Mouse (Mus musculus) left cerebral cortex, postnatal 14 days (tissue): Measurements from ENCODE around the gene Klhl20. TPM values are rescaled to one million over a fixed set of nuclear protein-coding genes. Genes with fewer than 3 reads are reported as not detected.
A peak's percentile ranks its signal among the peaks of the same experiment; 100 is the strongest.
"Not testable (repeated sequence)": the region's sequence is repeated elsewhere in the genome, so short reads cannot be mapped to it uniquely, and the experiment has no call there.

Experiments used
- DNase-seq, 2 experiments: peaks; one replicate each; pipeline ENCODE4 v3.0.0; 2021 to 2022; ENCODE audit warnings: low spot score in 2 of 2, mixed read lengths in 1 of 2
- intact Hi-C: fragments of 180-260 bp; cut with DNase I; formaldehyde crosslinking; loops from one replicate; pipeline ENCODE4 v1.15.1; 2025
- long read RNA-seq, 2 experiments: library from polyadenylated mRNA; stranded (forward); transcript quantifications; one replicate each; pipeline ENCODE4 v2.0.0; 2021
- total RNA-seq, 2 experiments: library from RNA; stranded (reverse); gene quantifications; 2 replicates each; pipeline ENCODE4 v1.2.3; 2021

Klhl20 gene
- 10 to 100 TPM; 17.6 to 18.1 TPM for total RNA-seq
- long read RNA-seq, experiment 1, full-length matches to known transcripts, result 9 of 10 reads
- long read RNA-seq, experiment 1, partial matches to known transcripts, result 0 of 10 reads
- long read RNA-seq, experiment 1, other reads (novel, unspliced or antisense), result 1 of 10 reads
- long read RNA-seq, experiment 2, full-length matches to known transcripts, result 10 of 11 reads
- long read RNA-seq, experiment 2, partial matches to known transcripts, result 0 of 11 reads
- long read RNA-seq, experiment 2, other reads (novel, unspliced or antisense), result 1 of 11 reads

DNA sequence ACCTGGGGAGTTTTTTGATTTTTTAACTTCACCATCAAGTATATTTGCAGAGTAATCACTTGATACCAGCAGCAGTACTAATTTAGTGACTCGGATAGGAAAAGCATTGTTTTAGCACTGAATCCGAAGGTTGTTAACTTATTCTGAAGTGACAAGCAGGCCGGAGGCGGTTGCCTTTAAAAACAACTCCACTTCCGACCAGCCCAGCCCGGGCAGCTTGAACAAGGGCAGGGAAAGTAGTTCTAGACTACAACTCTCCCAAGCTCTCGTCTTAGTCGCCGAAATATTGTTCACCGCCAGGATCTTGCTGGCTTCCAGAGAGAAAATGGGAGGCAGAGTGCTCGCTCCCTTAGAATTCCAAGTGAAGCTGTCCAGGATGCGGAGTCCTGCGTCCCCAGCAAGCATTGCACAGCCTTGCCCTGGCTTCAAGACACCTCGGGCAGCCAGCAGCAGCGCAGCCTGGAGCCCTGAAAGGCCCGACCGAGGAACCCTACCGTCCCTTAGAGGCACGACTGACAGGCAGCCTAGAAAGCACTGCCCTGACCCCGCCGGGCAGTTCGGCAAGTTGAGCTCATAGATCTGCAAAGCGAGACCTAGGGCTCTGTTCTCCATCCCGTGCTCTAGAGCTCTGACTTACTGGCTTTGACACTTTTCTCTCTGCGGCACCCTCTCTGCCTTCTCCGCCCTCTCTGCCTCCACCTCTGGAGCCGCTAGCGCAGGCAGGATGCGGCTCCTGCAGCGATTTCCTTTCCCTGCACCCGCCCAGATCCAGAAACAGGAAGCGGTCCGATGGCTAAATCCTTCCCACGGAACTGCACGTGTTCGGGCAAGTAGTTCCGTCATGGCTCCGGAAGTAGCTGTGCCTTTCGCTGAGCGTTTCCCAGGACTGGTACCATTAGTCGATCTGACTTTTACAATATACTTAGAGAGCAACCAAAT is at the start of gene Klhl20:
Gene Klhl20 (minus strand): TSS at position 786 of the 939 bp plus-strand sequence.
- DNase-seq, result peak; percentile 96 to 97
- intact Hi-C loops, result no loop called here

DNA sequence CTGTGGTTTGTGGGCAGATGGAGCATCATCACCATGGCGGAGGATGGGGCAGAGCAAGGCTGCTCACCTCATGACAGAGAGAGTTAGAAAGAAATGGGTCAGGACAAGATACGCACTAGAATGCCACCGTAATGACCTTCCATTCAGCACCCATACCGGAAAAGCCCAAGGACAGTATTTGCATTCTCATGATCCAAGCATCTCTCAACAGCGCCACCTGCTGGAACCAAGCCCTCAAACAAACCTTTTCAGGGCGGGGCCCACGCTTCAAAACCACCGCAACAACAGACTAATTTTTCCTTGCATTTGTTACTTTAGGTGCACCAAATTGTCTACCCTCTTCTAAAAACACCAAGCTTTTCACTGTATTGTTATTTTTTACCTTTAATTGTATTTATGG is 49.4 kb upstream of the Klhl20 start:
- DNase-seq, result peak; percentile 36 to 37
- intact Hi-C loops, result no loop called here

DNA sequence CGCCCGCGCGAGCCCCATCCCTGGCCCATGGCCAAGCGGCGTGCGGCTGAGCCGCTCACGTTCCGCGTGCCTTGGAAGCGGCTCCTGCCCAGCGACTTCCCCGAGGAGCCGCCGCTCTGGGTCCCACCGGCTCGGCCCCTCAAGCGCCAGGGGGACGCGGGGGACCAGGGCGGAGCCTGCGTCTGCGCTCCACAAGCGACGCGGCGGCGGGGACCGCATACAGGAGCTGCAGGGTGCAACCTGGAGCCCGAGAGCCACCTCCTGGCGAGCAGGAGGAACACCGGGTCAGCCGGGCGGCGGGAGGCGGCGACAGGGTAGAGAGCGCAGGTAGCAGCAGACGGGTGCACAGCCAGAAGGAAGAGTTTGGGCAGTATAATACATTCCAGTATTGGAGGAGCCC is 39.3 kb upstream of the Klhl20 start:
- peak; percentile 67 to 73 for DNase-seq
- intact Hi-C loops, result no loop called here

DNA sequence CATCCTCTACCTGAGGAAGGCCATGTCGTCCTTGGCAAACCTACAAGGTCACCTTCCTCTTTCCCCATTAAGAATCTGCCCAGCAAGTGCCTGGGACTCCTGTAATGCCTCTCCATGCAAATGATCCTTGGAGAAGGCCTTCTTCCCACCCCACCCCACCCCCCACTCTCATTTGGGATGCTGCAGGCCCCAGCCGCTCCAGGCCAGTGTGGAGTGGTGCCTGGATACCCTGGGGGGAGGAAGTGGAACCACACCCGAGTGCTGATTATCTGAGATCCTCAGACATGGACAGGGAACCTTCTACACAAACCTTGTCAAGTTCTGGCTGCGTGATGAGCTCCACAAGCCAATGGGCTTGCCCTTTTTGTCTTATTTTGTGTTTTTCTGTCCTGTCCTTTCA is 29.0 kb upstream of the Klhl20 start:
- intact Hi-C loops, result no loop called here
- no peak for DNase-seq

DNA sequence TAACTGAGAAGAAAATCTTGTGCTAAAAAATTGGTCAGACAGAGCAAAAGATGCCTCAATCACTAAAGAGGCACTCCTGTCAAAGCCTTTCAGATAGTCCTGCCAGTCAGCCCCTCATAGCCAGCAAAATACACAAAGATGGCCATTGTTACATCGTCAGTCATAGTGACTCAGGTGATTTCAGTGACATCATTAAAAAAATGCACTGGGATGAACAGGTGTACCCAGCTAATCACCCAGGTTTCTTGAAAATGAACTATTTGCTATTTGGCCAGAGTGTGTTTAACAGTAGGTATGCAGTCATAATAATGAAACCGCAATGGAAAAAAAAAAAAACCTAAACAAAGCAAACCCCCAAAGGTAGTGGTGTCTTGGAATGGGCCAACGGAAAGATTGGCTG is 27.9 kb upstream of the Klhl20 start, which contains the start of gene Tex50:
Gene Tex50 (minus strand): TSS at position 101 of the 400 bp plus-strand sequence.
- intact Hi-C loops, result no loop called here
- DNase-seq, result no peak

DNA sequence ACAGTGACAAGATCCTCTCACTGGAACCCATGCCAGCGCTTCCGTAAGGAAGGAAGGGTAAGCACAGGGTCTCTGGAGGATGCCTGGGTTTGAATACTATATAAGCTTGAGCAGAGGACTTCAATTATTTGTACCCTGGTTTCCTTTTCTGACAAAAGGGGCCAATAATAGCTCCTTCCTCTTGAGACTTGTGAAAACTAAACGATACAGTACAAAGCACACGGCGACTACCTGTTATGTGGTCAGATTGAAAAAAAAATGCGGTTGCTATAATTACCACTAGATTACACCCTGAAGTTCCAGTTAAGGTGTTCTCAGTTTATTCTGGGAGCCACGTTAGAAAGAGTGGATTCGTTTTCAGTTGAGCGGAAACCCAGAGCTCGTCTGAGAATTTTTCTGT is 25.2 kb upstream of the Klhl20 start:
- intact Hi-C loops, result no loop called here
- DNase-seq, result no peak

DNA sequence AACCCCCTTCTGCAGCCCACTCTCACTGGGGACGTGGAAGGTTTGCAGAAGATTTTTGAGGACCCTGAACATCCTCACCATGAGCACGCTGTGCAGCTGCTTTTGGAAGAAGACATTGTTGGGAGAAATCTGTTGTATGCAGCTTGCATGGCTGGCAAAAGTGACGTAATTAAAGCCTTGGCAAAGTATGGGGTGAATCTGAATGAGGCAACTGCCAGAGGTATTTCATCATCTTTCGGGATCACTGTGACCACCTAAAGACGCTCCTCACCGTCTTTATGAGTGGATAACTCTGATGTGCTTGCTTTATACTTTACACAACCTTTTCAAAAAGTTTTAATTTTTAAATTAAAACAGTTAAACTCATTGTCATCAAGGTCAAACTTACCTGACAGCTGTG is 19.8 kb upstream of the Klhl20 start:
- no peak for DNase-seq
- intact Hi-C loops, result no loop called here

DNA sequence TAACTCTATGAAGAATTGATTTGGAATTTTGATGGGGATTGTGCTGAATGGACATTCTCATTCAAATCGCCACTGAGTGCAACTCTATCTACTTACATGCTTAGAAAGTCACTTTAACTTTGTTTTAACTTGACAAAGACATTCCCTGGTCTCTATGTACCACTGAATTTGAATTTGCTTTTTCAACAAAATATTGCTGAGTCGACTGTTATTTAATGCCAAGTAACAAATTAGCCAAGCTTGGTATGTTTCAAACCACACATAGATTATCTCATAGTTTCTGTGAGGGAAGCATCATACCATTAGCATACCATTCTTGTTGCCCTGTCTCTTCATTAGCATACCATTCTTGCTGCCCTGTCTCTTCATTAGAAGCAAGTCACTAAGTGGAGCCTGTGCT is 16.6 kb upstream of the Klhl20 start:
- intact Hi-C loops, result no loop called here
- DNase-seq, result no peak

DNA sequence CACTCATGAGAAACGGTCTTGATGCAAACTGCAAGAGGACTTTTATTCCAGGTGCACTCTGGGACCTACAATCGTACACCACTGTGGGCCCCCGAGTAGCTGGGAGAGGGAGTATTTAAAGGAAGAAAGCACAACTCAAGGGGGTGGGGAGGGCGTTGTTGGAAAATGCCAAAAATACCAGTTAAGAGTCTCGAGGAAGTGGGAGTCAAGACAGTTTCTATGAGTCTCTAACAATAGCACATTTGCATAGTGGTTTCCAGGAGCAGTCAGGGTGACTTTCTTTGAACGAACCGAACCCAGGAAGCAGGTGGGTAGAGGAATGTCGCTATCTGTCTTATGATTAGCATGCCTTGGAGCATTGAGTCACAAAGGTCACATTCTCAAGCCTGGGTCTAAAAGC is 14.3 kb upstream of the Klhl20 start:
- DNase-seq, result peak; percentile 6 to 13

DNA sequence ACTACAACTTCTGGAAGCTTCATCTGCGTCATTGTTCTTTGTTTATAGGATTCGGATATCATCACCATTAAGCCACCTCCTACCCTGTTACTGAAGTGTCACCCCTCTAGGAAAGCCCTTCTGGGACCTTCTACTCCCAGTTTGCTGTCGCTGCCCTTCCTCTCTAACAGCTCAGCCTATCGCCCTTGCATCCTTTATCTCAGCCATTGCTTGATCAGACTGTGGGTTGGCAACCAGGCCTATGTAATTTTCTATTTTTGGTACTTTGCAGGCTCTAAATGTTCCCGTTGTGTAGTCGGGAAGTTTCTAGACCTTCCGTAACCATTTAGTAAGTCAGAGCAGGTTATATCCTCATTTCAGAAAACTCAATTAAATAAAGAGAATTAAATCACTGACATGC is 11.9 kb upstream of the Klhl20 start:
- intact Hi-C loops, result no loop called here
- DNase-seq, result peak; percentile 6 to 62

More for the DNA sequence above, 14.3 kb upstream of the Klhl20 start:
- intact Hi-C loops, result not testable (repeated sequence)

DNA sequence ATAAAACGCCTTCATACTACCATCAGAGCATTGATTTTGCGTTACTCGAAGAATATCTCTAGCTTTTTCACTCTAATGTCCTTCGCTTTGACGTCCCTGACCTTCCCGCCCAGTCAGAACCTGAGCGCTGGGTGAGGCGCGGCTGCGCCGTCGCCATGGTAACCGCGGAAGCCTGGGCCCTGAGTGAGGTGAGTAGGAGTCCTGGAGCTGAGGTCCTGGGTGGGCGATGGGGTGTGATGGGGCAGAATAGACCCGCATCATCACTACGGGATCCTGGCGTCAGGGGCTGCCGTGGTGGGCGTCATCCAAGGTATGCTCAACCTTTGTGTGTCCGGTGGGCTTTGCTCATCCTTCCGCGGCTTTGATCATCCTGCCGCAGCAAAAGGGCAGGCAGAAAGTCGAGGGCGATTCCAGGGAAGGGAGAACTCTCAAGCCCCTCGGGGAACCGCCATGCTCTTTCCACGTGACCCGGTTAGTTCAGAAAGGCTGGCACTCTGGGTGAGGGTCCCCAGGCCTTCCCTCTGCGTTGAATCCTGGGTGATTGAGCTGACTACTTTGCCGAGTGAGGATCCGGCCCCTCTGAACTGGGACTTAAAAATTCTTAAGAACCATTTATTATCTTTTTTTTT is 11.3 kb upstream of the Klhl20 start, which contains the start of gene Ankrd45:
Gene Ankrd45 (plus strand): TSS at position 161 of the 629 bp plus-strand sequence.
- peak; percentile 34 to 62 for DNase-seq
- intact Hi-C loops, result no loop called here

DNA sequence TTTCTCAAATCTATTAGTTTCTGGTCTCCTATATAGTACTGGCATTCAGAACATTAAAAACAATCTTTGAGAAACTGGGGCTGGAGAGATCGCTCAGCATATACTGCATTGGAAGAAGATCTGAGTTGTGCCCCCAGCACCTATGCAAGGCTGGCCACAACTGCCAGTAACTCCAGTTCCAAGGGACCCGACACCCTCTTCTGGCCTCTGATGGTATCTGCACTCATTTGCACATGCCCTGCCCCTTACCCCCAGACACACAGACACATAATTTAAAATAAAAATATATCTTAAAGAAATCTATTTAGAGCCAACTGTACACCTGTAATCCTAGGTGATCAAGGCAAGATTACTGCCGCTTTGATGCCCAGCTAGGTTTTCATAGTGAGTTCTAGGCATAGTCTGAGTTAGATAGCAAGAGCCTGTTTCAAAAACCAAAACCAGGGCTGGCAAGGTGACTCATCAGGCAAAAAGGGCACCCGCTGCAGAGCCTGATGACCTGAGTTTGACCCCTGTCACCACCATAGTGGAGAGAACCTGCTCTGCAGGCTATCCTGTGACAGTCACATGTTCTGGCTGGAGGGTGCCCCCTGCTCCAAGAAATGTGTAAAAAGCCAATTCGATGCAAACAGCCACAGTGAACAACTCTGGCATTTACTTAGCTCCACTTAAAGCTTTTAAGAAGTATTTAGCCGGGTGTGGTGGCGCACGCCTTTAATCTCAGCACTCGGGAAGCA is 8.9 kb upstream of the Klhl20 start:
- intact Hi-C loops, result no loop called here
- DNase-seq, result no peak

DNA sequence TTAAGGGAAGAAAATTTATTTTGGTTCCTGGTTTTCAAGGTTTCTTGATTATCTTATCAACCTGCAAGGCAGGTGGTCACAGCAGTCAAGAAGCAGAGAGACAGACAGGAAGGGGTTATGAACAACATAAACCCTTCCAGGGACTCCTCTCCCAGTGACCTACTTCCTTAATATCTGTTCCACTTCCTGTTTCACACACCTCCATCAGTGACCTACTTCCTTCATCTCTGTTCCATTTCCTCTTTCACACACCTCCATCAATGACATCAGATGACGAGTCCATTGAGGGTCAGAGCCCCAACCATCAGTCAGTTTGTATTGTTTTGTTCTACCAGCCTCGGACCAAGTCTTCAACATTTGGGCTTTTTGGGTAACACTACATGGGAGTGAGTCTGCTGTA is 8.2 kb upstream of the Klhl20 start:
- intact Hi-C loops, result no loop called here
- no peak for DNase-seq

DNA sequence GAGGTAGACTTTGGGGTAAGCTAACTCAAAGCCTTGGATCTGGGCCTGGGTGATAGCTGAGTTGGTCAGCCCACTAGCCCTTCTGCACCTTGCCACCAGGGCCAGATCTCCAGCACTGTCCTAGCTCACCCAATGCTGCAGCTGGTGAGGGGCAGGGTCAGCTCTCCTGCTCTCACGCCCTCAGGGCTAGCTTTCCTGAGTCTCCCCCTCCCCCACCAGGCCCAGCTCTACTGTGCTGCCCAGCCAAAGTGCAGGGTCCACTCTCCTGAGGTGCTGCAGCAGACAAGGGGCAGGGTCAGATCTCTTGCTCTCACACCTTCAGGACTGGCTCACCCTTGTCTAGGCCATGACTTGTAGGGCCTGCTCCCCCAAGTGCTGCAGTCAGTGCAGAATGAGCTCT is 4.8 kb downstream of the Klhl20 start:
- intact Hi-C loops, result no loop called here

DNA sequence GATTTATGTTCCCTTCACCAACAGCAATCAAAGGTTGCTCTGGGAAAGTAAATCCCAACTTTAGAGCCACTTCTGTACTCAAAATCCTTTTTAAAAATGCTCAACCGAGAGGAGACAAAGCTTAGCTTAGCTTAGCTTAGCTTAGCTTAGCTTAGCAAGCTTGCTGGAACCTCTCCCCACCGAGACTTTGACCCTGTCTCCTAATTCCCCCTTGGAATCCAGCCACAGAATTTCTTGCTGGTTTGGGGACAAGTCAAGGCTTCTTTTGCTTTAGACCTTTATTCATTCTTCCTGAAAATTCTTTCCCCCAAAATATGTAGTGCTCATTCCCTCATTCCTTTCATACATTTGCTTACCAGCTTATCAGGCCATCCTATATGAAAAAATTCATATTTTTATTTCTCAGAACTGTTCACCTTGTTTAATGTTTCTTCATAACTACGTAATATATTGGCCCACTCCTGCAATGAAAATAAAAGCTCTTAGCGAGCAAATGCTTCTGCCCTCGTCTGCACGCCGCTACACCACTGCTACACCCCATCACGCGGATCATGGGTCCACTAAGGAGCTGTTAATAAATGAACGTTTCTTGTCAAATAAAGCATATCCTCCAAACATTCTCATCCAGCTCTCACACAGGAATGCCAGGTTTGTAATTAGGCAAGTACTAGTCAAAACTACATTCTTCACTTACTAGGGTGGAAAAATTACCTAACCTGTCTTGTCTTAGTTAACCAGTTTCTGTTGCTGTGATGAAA is 8.5 kb downstream of the Klhl20 start:
- DNase-seq, result no peak
- intact Hi-C loops, result no loop called here

More for the DNA sequence above, 4.8 kb downstream of the Klhl20 start:
- DNase-seq, result no peak

DNA sequence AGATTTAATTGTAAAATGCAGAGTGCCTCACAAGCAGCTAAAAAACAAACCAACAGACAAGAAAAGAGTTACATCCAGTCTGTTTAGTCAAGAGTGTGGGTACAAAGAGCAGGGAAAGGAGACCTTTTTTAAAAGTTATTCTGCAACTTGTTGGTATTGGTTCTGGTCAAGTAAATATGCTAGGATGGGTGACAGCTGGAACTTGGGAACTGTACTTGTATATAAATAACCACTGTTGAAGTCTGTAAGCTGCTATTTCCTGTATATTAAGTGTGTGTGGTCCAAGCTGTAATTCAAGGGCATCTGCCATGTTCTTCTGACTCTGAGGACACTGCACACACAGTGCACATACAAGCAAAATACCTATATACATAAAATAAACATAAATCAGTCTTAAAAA is 16.7 kb downstream of the Klhl20 start:
- DNase-seq, result no peak
- intact Hi-C loops, result no loop called here

DNA sequence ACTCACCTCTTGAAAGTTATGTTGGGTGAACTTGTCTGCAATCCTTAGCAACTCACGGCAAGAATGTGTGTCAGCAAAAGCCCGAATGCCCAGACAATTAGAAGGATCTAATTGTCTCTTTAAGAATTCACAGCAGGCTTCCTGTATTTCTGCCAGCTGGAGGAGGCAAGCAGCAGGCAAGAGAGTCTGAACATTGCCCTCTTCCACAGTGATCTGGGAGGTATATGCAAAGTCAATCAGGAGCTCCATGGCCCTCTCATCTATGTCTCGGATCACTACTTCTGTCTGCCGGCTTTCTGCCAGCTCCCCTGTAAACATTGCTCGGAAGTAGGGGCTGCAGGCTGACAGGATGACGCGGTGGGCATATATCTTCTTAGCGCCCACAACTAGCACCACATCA is 22.1 kb downstream of the Klhl20 start:
- DNase-seq, result no peak
- intact Hi-C loops, result no loop called here

DNA sequence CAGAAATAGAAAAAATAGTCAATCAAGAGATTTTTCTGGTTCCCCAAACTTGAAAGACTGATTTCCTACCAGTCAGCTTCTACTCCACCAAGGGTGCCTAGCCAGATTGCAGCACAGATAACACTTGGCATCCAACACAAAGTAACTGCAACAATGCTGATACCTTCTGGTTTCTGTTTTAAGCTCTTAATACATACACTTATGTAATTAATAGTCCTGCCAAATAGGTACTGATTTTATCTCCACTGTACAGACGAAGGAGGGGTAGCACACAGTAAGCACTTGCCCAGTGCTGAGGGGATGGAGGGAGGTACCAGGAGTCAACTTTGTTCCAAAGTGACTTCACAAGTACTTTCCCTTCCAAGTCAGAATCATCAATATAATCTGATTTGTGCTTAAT is 27.5 kb downstream of the Klhl20 start:
- intact Hi-C loops, result no loop called here
- DNase-seq, result no peak
